Mouse (Mus musculus) adrenal gland, adult 8-10 months (tissue): ENCODE measurements around the gene Ckmt2. TPM values are rescaled to one million over a fixed set of nuclear protein-coding genes. Genes with fewer than 3 reads are reported as not detected.

Experiments
- DNase-seq: peaks from one replicate; pipeline ENCODE4 v3.0.0; 2022
- total RNA-seq, 4 experiments: library from RNA; stranded (reverse); gene quantifications; 2 replicates each; pipeline ENCODE4 v1.2.4; 2022

The Ckmt2 gene
- total RNA-seq: not detected

- DNase-seq: no peak
Measured at GRCm38 (mm10) chr13:91876741-91877349, at the start of gene Ckmt2. Ckmt2 (minus strand) TSS chr13:91876885.

GRCm38 (mm10) chr13:91921010-91921409 lies 44.3 kb upstream of the Ckmt2 start:
- no peak for DNase-seq

GRCm38 (mm10) chr13:91918764-91919163 lies 42.1 kb upstream of the Ckmt2 start:
- no peak for DNase-seq

- no peak for DNase-seq
Measured at GRCm38 (mm10) chr13:91917835-91918234, 41.1 kb upstream of the Ckmt2 start.

GRCm38 (mm10) chr13:91916308-91916707 lies 39.6 kb upstream of the Ckmt2 start:
- DNase-seq: no peak

GRCm38 (mm10) chr13:91915582-91916239 lies 39.0 kb upstream of the Ckmt2 start:
- no peak for DNase-seq

GRCm38 (mm10) chr13:91915192-91915581 lies 38.5 kb upstream of the Ckmt2 start:
- no peak for DNase-seq

GRCm38 (mm10) chr13:91911652-91912051 lies 35.0 kb upstream of the Ckmt2 start:
- no peak for DNase-seq

- DNase-seq: no peak
Measured at GRCm38 (mm10) chr13:91911211-91911610, 34.5 kb upstream of the Ckmt2 start.

- DNase-seq: peak; percentile 70
Measured at GRCm38 (mm10) chr13:91908202-91908980, 31.7 kb upstream of the Ckmt2 start.

GRCm38 (mm10) chr13:91906338-91906737 lies 29.7 kb upstream of the Ckmt2 start:
- no peak for DNase-seq

GRCm38 (mm10) chr13:91896476-91896875 lies 19.8 kb upstream of the Ckmt2 start:
- peak; percentile 43 for DNase-seq

GRCm38 (mm10) chr13:91893132-91893531 lies 16.4 kb upstream of the Ckmt2 start:
- no peak for DNase-seq

- DNase-seq: no peak
Measured at GRCm38 (mm10) chr13:91890031-91890619, 13.4 kb upstream of the Ckmt2 start.

- DNase-seq: no peak
Measured at GRCm38 (mm10) chr13:91884714-91885386, 8.2 kb upstream of the Ckmt2 start.

- DNase-seq: no peak
Measured at GRCm38 (mm10) chr13:91881837-91882480, 5.3 kb upstream of the Ckmt2 start.

GRCm38 (mm10) chr13:91880256-91880655 lies 3.6 kb upstream of the Ckmt2 start:
- DNase-seq: no peak

GRCm38 (mm10) chr13:91877996-91878395 lies 1.3 kb upstream of the Ckmt2 start:
- DNase-seq: no peak

- DNase-seq: no peak
Measured at GRCm38 (mm10) chr13:91877350-91877749, 665 bp upstream of the Ckmt2 start.

- no peak for DNase-seq
Measured at GRCm38 (mm10) chr13:91875581-91875980, 1.1 kb downstream of the Ckmt2 start.

GRCm38 (mm10) chr13:91874565-91874964 lies 2.1 kb downstream of the Ckmt2 start:
- DNase-seq: no peak

GRCm38 (mm10) chr13:91873734-91874329 lies 2.9 kb downstream of the Ckmt2 start:
- DNase-seq: no peak
